Mouse (Mus musculus) embryonic facial prominence, embryonic 11.5 days (tissue): Measurements from ENCODE around the gene Bhlhe40. TPM values are rescaled to one million over a fixed set of nuclear protein-coding genes. Genes with fewer than 3 reads are reported as not detected.

Experiments used
- ATAC-seq: fragments of 200-750 bp; cut with Nextera tagmentation; replicated peaks from 2 replicates; pipeline ENCODE4 v1.8.0; 2017; ENCODE audit warnings: low read depth; ENCODE audit not compliant: insufficient number of reproducible peaks, low FRiP score, low TSS enrichment
- DNase-seq: peaks from one replicate; pipeline ENCODE4 v3.0.0-alpha.2; 2015; ENCODE audit warnings: low spot score
- H3K27ac ChIP-seq: fragments of 300-500 bp; sonication (generic); replicated peaks from 2 replicates; pipeline ENCODE4 v1.5.1; 2014; ENCODE audit warnings: mild to moderate bottlenecking, low read depth, low read length, control low read depth
- H3K27me3 ChIP-seq: fragments of 300-500 bp; sonication (generic); 2 replicates; pipeline ENCODE4 v1.6.1; 2014; ENCODE audit warnings: mild to moderate bottlenecking, low read length, moderate library complexity, mixed read lengths; ENCODE audit not compliant: control insufficient read depth, insufficient read depth
- H3K36me3 ChIP-seq: fragments of 300-500 bp; sonication (generic); replicated peaks from 2 replicates; pipeline ENCODE4 v1.6.1; 2014; ENCODE audit warnings: low read depth, mild to moderate bottlenecking, low read length, moderate library complexity, mixed read lengths; ENCODE audit not compliant: control insufficient read depth, insufficient read depth
- H3K4me1 ChIP-seq: fragments of 300-500 bp; sonication (generic); 2 replicates; pipeline ENCODE4 v1.6.1; 2014; ENCODE audit warnings: low read length, mixed read lengths; ENCODE audit not compliant: control insufficient read depth, insufficient read depth
- H3K4me2 ChIP-seq: fragments of 300-500 bp; sonication (generic); 2 replicates; pipeline ENCODE4 v1.6.1; 2014; ENCODE audit warnings: low read depth, mild to moderate bottlenecking, control low read depth, low read length, moderate library complexity
- H3K4me3 ChIP-seq: fragments of 300-500 bp; sonication (generic); 2 replicates; pipeline ENCODE4 v1.5.1; 2014; ENCODE audit warnings: low read depth, low read length, control low read depth
- H3K9ac ChIP-seq: fragments of 300-500 bp; sonication (generic); replicated peaks from 2 replicates; pipeline ENCODE4 v1.6.1; 2014; ENCODE audit warnings: mild to moderate bottlenecking, control low read depth, low read length
- H3K9me3 ChIP-seq: fragments of 300-500 bp; sonication (generic); replicated peaks from 2 replicates; pipeline ENCODE4 v1.6.1; 2016; ENCODE audit warnings: mild to moderate bottlenecking, low read length, inconsistent platforms, mixed read lengths; ENCODE audit not compliant: control insufficient read depth
- WGBS: fragments of 180-500 bp; shearing (Covaris S2); extraction: QIAGEN DNeasy Blood & Tissue Kit; methylation state at CpG from one replicate; pipeline ENCODE4 v1.1.7; 2014; 5-methylcytosine and 5-hydroxymethylcytosine counted together
- polyA plus RNA-seq: library from polyadenylated mRNA; unstranded; fragments of >200 nt; fragmentation: Nextera tagmentation; extraction: Ambion mirVana; gene quantifications from 2 replicates; pipeline ENCODE4 v1.2.1, GENCODE M21; 2014

Gene Bhlhe40
- polyA plus RNA-seq, 1 experiment from 2014 or later = 1.5 TPM

DNA sequence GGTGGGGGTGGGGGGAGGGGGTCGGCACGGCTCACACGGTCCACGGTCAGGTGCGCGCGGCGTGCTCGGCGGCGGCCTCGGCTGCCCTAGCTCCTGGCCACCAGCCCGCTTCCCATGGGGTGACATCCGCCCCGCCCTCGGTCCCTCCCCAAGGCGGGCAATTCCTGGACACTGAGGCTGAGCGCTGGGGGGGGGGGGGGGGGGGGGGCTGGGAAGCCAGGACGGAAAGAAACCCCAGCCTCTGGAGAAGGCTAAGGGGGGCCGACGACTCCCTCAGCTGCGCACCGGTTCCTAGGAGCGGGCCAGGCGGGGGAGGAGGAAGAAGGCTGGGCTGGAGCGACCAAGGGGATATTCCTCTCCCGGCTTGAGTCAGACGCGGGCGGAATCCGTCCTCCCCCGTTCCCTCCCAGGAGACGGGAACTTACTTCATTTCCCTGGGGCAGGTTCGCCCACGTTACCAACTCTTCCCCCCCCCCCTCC is 663 bp upstream of the Bhlhe40 start:
- Histone ChIP-seq H3K4me3 (peak overlapping the region; percentile 51), H3K9ac (peak overlapping the region; percentile 61), H3K4me2 (peak overlapping the region; percentile 100), H3K36me3 (no peaks in the 10 kb centered on the region), H3K9me3 (no peaks in the 10 kb centered on the region), H3K27me3 (no peaks in the 10 kb centered on the region; the same call in 1 of the 2 replicates), H3K27ac (peak overlapping the region; percentile 44; the same call in 1 of the 2 replicates), H3K4me1 (no peaks in the 10 kb centered on the region)
- ATAC-seq = peak; percentile 71
- WGBS = 1% methylated on average over 18 of the region's 35 CpGs
- peak; percentile 70 for DNase-seq

DNA sequence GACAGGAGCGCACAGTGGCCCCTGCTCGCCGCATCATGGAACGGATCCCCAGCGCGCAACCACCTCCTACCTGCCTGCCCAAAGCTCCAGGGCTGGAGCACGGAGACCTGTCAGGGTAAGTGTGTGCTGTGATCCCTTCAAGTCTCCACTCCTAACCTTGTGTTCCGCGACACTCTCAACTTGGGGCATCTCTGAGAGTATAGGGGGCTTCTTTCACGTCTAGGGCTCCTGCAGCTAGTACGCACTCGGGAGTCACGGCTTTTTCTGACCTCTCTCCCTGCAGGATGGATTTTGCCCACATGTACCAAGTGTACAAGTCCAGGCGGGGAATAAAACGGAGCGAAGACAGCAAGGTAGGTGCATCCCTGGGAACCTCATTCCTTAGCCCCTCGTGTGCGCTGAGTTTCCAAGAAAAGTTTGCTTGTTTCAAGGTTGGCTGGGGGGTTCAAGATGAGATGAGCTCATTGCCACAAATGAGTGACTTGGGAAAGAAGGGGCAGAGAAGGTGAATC is 505 bp downstream of the Bhlhe40 start:
- Histone ChIP-seq H3K9ac (peak overlapping the region; percentile 61), H3K4me2 (peak overlapping the region; percentile 100), H3K9me3 (no peaks in the 10 kb centered on the region), H3K4me3 (peak overlapping the region; percentile 51), H3K27me3 (no peaks in the 10 kb centered on the region; the same call in 1 of the 2 replicates), H3K27ac (no peak overlapping the region), H3K4me1 (no peaks in the 10 kb centered on the region), H3K36me3 (no peaks in the 10 kb centered on the region)
- ATAC-seq = 0 out of 2 replicates have a peak, but pooled peaks have one; percentile 8
- no peak for DNase-seq
- WGBS = 1% methylated on average over 18 of the region's 18 CpGs

GRCm38 (mm10) chr6:108661412-108661811 is 983 bp downstream of the Bhlhe40 start:
- H3K9me3 ChIP-seq = no peaks in the 10 kb centered on the region
- WGBS = 1% methylated on average over 17 of the region's 17 CpGs
- no peak overlapping the region for H3K9ac ChIP-seq
- no peak for ATAC-seq
- peak overlapping the region; percentile 51 for H3K4me3 ChIP-seq
- H3K4me1 ChIP-seq = no peaks in the 10 kb centered on the region
- H3K27me3 ChIP-seq = no peaks in the 10 kb centered on the region; the same call in 1 of the 2 replicates
- H3K4me2 ChIP-seq = peak overlapping the region; percentile 100
- no peak overlapping the region for H3K27ac ChIP-seq
- no peaks in the 10 kb centered on the region for H3K36me3 ChIP-seq
- peak; percentile 85 for DNase-seq

- ATAC-seq = no peak
- no peaks in the 10 kb centered on the region for H3K36me3 ChIP-seq
- 56% methylated on average over 6 of the region's 6 CpGs for WGBS
- no peaks in the 10 kb centered on the region; the same call in 1 of the 2 replicates for H3K27me3 ChIP-seq
- H3K4me3 ChIP-seq = no peak overlapping the region
- H3K4me1 ChIP-seq = no peaks in the 10 kb centered on the region
- no peak for DNase-seq
- no peak overlapping the region for H3K9ac ChIP-seq
- no peak overlapping the region for H3K4me2 ChIP-seq
- H3K27ac ChIP-seq = no peak overlapping the region
- H3K9me3 ChIP-seq = no peaks in the 10 kb centered on the region
Measured at GRCm38 (mm10) chr6:108661890-108662289, 1.5 kb downstream of the Bhlhe40 start.

DNA sequence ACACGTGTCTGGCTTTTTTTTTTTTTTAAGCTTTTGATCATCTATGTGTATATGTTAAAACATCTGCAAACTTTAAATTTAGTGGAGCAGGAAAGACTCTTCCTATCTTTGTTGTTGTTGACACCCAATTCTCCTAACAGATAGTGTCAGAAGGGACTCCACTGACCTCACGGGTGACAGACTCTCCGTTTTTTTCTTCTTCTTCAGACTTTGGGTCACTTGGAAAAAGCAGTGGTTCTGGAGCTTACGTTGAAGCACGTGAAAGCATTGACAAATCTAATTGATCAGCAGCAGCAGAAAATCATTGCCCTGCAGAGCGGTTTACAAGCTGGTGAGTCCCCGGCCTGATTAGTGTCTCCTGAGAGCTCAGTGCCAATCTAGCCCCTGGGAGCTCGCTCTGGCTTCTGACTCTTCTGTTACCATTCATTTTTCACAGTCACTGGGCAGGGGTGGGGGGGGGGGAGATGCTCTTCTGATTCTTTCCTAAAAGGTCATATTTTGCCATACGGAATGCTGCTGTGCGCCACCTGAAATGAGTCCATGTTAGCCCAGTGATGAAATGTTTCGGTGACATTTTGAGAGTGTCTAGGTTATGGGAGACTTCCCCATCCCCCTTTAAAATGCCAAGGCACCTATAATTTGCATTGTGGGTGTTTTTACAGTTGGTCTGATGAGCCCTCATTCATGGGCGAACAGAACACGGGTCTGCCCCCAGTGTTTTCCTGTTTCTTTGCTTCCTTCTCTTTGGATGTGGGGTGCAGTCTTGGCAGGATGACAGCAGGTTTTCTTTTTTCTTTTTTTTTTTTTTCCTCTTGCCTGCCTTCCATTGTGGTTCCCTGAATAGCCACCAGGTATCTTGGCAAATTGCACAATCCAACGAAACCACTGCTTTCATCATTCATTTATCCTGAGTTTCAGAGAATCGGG is 2.1 kb downstream of the Bhlhe40 start:
- no peaks in the 10 kb centered on the region for H3K4me1 ChIP-seq
- no peak overlapping the region for H3K4me3 ChIP-seq
- H3K27me3 ChIP-seq = no peaks in the 10 kb centered on the region; the same call in 1 of the 2 replicates
- no peaks in the 10 kb centered on the region for H3K9me3 ChIP-seq
- ATAC-seq (no peak), DNase-seq (no peak)
- H3K36me3 ChIP-seq = no peaks in the 10 kb centered on the region
- no peak overlapping the region for H3K4me2 ChIP-seq
- no peak overlapping the region for H3K27ac ChIP-seq
- 74% methylated on average over 15 of the region's 15 CpGs for WGBS
- H3K9ac ChIP-seq = no peak overlapping the region

GRCm38 (mm10) chr6:108663241-108664194 is 3.1 kb downstream of the Bhlhe40 start:
- no peak overlapping the region for H3K4me3 ChIP-seq
- no peak overlapping the region for H3K4me2 ChIP-seq
- no peaks in the 10 kb centered on the region for H3K9me3 ChIP-seq
- no peak overlapping the region for H3K9ac ChIP-seq
- ATAC-seq (no peak), DNase-seq (no peak)
- H3K4me1 ChIP-seq = no peaks in the 10 kb centered on the region
- WGBS = 85% methylated on average over 8 of the region's 8 CpGs
- H3K27me3 ChIP-seq = no peaks in the 10 kb centered on the region; the same call in 1 of the 2 replicates
- no peak overlapping the region for H3K27ac ChIP-seq
- H3K36me3 ChIP-seq = no peaks in the 10 kb centered on the region

DNA sequence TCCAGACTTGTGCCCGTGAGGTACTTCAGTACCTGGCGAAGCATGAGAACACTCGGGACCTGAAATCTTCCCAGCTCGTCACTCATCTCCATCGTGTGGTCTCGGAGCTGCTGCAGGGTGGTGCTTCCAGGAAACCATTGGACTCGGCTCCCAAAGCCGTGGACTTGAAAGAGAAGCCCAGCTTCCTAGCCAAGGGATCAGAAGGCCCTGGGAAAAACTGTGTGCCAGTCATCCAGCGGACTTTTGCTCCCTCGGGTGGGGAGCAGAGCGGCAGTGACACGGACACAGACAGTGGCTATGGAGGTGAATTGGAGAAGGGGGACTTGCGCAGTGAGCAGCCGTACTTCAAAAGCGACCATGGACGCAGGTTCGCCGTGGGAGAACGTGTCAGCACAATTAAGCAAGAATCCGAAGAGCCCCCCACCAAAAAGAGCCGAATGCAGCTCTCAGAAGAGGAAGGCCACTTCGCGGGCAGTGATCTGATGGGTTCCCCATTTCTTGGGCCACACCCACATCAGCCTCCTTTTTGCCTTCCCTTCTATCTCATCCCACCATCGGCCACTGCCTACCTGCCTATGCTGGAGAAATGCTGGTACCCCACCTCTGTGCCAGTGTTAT is 4.2 kb downstream of the Bhlhe40 start:
- Histone ChIP-seq H3K4me3 (no peak overlapping the region), H3K36me3 (no peaks in the 10 kb centered on the region), H3K4me1 (no peaks in the 10 kb centered on the region), H3K27ac (no peak overlapping the region), H3K27me3 (no peaks in the 10 kb centered on the region; the same call in 1 of the 2 replicates), H3K4me2 (no peak overlapping the region), H3K9ac (no peak overlapping the region), H3K9me3 (no peaks in the 10 kb centered on the region)
- 78% methylated on average over 24 of the region's 24 CpGs for WGBS
- DNase-seq (no peak), ATAC-seq (no peak)
